Mouse (Mus musculus): ENCODE data around the gene Cxcl10.

Gene Cxcl10

DNA sequence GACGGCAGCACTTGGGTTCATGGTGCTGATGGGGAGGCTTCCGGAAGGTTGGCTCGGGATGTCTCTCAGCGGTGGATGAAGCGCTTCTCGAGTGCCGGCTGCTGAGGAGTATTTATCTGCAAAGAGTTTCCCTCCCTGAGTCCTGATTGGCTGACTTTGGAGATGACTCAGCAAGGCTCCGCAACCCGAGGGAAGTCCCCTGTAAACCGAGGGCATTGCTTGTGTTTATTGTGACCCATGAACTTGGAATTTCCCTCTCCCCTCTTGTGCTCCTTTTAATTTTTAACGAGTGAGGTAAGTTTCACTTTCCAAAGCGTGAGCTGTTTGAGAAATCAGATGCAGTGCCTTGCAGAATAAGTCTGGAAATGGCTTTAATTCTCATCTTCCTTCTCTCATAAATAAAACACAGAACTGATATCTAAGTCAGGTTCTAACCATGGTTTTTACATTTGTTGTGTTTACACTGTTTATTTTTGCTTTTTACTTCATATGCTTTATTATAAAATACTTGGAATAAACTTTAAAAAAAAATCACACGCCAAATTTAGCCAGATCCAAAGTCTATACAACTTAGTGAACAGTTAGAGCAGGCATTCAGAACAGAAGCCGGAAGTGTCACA is at the start of gene Cxcl10:
TSS of gene Cxcl10 (minus strand) at position 96 of the 620 bp plus-strand sequence.
- ChIA-PET POLR2A (interaction anchor here in 2 of 4 experiments (0.6 to 1.2 kb wide), 3 partner anchors 9 to 1090 kb away, joined by 3 read pairs; no protein-coding TSS in a partner anchor), CTCF (no interaction called here)

DNA sequence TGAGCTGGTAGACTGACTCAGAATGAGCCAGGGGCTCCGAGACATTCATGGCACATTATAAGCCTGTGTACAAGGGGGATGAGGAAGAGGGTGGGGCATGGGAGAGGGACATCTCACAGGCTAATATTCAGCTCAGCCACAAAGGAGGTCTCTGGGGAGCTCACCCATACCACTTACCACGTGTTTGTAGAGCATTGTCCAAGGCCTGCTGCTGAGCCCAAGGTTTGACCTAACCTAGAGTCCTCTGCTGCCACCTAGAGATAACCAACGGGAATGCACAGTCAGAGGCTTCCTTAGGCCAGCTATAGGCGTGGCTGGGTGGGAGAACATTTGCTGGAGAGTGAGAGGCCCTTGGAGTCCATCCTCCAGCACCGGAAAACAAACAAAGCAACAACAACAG is 49.5 kb upstream of the Cxcl10 start:
- ChIA-PET CTCF (interaction anchor here (0.5 to 2.2 kb wide), 44 partner anchors 10 to 881 kb away, joined by 3 to 24 read pairs (median 4); partner anchors contain the start of genes Sdad1 (in 2 of the 4), Art3 (in 1 of the 4) and Parm1 (in 1 of the 4)), POLR2A (interaction anchor here in 3 of 4 experiments (0.6 to 2.0 kb wide), 11 partner anchors 10 to 527 kb away, joined by 3 to 8 read pairs (median 4); partner anchors contain the start of gene Sdad1 (in 1 of the 3))

DNA sequence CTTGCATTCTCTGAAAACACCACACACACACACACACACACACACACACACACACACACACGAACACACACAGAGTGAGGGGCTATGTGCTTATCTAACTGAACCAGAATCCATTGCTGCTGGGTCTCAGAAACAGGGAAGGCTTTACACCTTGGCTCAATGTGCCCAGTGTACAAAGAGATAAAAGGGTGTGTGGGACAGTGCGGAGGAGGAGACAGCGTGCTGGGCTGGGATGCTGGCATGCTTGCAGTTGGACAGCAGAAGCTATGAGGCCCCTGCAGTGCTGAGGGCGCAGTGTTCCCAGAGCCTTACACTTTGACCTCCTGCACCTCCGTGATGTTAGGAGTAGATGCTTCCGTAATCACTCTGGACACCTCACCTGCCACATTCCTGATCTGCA is 47.8 kb upstream of the Cxcl10 start:
- ChIA-PET CTCF (interaction anchor here in 1 of 4 experiments (0.9 kb wide), 1 partner anchor 14 kb away, joined by 3 read pairs; no protein-coding TSS in a partner anchor), POLR2A (no interaction called here)

DNA sequence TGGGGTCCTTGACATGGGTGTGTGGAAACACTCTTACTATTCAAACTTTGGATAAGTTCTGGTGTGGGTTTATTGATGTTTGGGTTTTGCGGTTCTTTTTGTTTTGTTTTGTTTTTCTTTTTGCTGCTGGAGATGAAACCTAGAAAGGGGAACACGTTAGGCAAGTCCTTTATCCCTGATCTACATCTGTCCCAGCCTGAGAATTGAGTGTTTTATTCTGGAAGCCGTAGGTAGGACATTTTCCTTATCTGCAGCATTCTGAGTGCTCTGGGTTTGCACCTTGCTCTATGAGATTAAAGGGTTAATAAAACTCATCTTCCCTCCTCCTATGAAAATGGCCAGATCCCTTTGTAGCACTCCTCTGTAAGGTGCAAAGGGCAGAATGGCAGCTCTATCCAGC is 47.1 kb upstream of the Cxcl10 start:
- POLR2A ChIA-PET: no interaction called here
- CTCF ChIA-PET: interaction anchor here in 1 of 4 experiments (1.3 to 1.6 kb wide), 2 partner anchors 9 to 11 kb away, joined by 4 read pairs; no protein-coding TSS in a partner anchor

DNA sequence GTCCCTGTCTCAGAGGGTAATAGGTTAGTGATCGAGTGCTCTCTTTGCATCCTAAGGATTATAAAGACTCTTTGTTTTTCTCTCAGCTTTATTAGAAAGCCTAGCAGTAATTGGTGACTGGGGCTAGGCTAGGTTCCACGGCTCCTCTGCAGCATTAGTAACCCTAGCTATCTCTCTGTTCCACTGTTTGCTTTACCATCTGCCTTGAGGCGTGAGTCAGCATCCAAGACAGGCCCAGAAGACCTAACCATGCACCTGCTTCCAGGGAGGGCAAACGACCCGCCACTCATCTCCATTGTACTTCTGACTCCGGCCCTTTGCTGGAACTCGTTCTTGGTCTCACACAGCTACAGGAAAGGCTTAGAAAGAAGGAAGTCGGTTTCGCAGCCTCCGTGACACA is 45.2 kb upstream of the Cxcl10 start:
- POLR2A ChIA-PET: interaction anchor here in 1 of 4 experiments (0.6 to 1.3 kb wide), 4 partner anchors 9 to 83 kb away, joined by 3 to 5 read pairs (median 4); partner anchors contain the start of gene Sdad1
- CTCF ChIA-PET: interaction anchor here in 2 of 4 experiments (0.5 to 1.3 kb wide), 2 partner anchors 8 to 11 kb away, joined by 3 to 4 read pairs; no protein-coding TSS in a partner anchor

DNA sequence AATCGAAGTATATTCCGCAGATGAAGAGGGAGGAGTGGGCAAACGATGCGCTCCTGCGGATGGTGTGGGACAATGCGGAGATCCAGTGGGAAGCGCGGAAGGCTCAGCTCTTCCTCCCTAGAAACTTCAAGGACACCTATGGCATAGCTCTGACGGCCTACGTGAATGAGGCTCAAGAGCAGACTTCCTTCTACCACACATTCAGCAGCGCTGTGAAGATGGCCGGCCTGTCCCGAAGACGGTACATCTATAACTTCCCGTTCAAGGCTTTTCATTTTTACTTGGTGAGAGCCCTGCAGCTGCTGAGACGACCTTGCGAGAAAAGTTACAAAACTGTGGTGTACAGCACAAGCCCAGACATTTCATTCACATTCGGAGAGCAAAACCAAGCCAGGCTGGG is 43.9 kb upstream of the Cxcl10 start:
- CTCF ChIA-PET: interaction anchor here in 3 of 4 experiments (0.6 to 0.9 kb wide), 3 partner anchors 10 to 302 kb away, joined by 3 read pairs; no protein-coding TSS in a partner anchor
- POLR2A ChIA-PET: interaction anchor here in 1 of 4 experiments (0.6 to 1.2 kb wide), 3 partner anchors 23 to 224 kb away, joined by 3 read pairs; no protein-coding TSS in a partner anchor

DNA sequence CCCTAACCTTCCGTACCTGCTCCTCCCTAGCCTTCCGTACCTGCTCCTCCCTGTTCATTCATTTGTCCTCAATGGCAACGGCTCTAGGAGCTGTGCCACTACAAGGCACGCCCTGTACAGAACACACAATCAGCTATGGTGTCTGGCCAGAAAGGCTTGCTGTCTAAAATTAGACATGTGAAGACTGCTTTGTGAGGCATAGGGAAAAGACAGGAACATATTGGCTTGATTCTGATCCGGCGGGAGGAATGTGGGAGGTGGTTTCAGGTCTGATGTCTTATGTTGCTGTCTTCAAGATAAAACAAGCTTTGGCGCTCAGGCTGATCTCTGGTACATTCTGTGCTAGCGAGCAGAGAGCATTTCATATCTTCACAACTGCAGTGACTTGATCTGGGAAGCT is 41.9 kb upstream of the Cxcl10 start:
- CTCF ChIA-PET: interaction anchor here in 3 of 4 experiments (0.6 to 1.0 kb wide), 4 partner anchors 9 to 81 kb away, joined by 3 read pairs; no protein-coding TSS in a partner anchor
- POLR2A ChIA-PET: interaction anchor here in 1 of 4 experiments (1.4 kb wide), 1 partner anchor 59 kb away, joined by 4 read pairs; the partner anchor contains the start of gene Art3

DNA sequence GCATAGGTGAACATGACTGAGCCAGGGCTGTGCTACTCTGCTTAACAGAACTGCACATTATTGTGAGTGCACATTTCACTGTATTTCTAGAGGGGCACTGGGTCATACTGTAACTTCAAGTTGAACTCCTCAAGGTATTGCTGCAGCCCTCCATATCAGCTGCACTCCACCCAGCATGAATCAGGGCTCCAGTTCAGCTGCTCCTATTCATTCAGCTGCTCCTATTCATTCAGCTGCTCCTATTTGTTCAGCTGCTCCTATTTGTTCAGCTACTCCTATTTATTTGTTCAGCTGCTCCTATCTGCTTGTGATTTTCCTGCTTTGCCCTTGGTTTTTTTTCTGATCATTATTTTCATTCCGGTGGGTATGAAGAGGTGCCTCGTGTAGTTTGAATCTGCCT is 41.3 kb upstream of the Cxcl10 start:
- CTCF ChIA-PET: interaction anchor here in 3 of 4 experiments (0.6 to 1.0 kb wide), 3 partner anchors 8 to 62 kb away, joined by 3 read pairs; no protein-coding TSS in a partner anchor
- POLR2A ChIA-PET: interaction anchor here in 1 of 4 experiments (1.4 kb wide), 1 partner anchor 58 kb away, joined by 4 read pairs; the partner anchor contains the start of gene Art3

DNA sequence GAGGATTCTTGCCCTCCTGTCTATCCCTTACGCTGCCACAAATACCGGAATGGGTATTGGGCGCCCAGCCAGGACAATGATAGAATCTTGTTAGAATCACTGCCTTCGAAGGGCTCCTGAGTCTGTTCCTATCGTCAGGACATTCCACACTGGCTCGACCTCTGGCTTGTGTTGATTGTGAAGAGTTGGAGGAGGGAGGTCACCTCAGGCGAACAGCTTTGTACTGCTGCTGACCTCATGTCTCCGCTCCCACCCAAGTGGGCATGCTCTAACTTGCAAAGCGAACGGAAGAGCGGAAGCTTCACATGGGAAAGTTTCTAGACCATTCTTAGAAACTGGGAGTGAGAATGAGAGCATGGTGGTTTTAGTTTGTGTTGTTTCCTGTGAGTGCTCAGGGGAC is 38.7 kb upstream of the Cxcl10 start:
- ChIA-PET POLR2A (interaction anchor here in 1 of 4 experiments (1.6 kb wide), 1 partner anchor 28 kb away, joined by 3 read pairs; no protein-coding TSS in a partner anchor), CTCF (interaction anchor here in 2 of 4 experiments (1.1 to 3.6 kb wide), 3 partner anchors 10 to 75 kb away, joined by 3 to 24 read pairs (median 22); no protein-coding TSS in a partner anchor)

DNA sequence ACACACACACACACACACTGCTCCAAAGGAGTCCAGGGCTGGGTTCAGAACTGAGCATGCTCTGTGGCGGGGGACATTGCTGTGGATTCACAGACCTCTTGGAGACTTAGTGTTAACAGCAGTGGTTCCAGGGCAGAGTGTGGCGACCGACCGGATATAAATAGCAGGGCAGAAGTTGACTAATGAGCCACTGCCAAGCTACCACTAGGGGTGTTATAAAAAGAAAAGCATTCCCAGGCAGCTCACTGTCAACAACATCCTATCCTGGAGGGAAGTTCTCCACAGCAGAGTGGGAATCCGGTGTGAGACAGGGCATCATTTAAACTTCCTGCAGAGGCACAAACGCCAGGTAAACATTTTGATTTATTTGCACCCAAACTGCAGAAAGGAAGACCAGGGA is 38.0 kb upstream of the Cxcl10 start:
- ChIA-PET CTCF (interaction anchor here (0.5 to 3.6 kb wide), 9 partner anchors 8 to 1247 kb away, joined by 3 to 24 read pairs (median 3); no protein-coding TSS in a partner anchor), POLR2A (interaction anchor here in 2 of 4 experiments (0.6 to 1.6 kb wide), 3 partner anchors 28 to 217 kb away, joined by 3 to 5 read pairs (median 3); no protein-coding TSS in a partner anchor)

DNA sequence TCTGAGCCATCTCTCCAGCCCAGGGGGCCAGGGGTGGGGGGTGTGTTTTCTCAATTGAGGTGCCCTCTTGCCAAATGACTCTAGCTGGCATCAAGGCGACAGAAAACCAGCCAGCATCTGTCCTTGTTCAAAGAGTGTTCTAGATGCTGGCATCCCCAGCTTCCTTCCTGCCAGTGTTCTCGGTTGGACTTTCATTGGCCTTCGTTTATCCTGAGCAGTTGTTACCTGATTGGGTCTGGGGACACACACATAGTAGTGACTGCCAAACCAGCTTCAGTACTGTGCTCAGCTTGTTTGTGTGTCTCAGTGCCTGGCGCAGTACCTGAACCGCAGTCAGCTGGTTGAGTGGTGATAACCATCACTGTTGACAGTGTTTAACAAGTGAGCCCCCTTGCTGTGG is 37.4 kb upstream of the Cxcl10 start:
- ChIA-PET POLR2A (interaction anchor here in 2 of 4 experiments (0.6 to 1.7 kb wide), 4 partner anchors 12 to 51 kb away, joined by 3 to 6 read pairs (median 4); no protein-coding TSS in a partner anchor), CTCF (interaction anchor here (0.8 to 3.6 kb wide), 10 partner anchors 9 to 84 kb away, joined by 3 to 24 read pairs (median 4); no protein-coding TSS in a partner anchor)

DNA sequence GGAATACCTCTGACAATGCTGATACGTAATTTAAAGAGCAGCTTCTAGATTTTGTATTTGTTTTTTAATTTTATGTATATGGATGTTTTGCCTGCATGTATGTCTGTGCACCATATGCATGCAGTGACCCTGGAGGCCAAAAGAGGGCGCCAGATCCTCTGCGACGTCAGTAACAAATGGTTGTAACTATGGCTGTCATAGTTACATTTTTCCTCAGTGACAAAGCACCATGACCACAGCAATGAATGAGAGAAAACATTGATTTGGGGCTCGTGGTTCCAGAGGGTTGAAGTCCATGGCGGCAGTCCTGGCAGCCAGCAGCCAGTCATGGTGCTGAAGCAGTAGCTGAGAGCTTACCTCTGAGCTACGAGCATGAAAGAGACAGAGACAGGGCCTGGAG is 36.2 kb upstream of the Cxcl10 start:
- CTCF ChIA-PET: interaction anchor here (0.9 to 3.6 kb wide), 22 partner anchors 9 to 343 kb away, joined by 3 to 24 read pairs (median 4); partner anchors contain the start of gene Sdad1 (in 1 of the 4)
- POLR2A ChIA-PET: interaction anchor here in 2 of 4 experiments (0.8 to 1.7 kb wide), 5 partner anchors 9 to 76 kb away, joined by 3 to 6 read pairs (median 4); no protein-coding TSS in a partner anchor

DNA sequence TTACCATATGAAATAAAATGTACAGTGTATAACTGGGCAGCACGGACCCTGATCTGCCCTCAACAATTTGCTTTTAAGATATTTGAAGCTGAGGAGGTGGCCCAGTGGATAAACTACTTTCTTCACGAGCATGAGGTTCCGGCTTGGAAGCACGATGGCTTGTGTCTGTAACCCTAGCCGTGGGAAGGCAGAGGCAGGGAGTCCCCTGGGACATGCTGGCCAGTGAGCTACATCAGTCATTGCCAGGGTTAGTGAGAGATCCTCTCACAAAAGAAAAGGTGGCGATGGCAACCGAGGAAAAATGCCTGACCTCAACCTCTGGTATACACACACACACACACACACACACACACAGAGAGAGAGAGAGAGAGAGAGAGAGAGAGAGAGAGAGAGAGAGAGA is 35.1 kb upstream of the Cxcl10 start:
- CTCF ChIA-PET: interaction anchor here (0.6 to 3.6 kb wide), 15 partner anchors 8 to 397 kb away, joined by 3 to 24 read pairs (median 4); no protein-coding TSS in a partner anchor
- POLR2A ChIA-PET: interaction anchor here in 1 of 4 experiments (1.0 kb wide), 1 partner anchor 10 kb away, joined by 5 read pairs; no protein-coding TSS in a partner anchor

DNA sequence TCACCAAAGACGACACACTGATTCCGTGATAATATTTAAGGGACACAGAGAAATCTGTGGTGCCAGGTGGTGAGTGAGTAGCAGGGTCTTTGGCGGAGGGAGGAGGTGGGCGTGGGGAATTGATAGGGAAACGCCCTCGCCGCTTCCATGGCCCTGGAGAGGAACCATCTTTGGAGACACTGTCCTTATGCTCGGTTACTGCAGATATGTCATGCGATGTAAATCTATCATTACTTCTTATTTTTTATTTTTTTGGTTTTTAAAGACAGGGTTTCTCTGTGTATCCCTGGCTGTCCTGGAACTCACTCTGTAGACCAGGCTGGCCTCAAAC is 33.6 kb upstream of the Cxcl10 start:
- POLR2A ChIA-PET: interaction anchor here in 2 of 4 experiments (0.7 to 1.7 kb wide), 3 partner anchors 16 to 463 kb away, joined by 3 to 4 read pairs (median 4); partner anchors contain the start of gene Sdad1 (in 1 of the 2)
- CTCF ChIA-PET: interaction anchor here (0.6 to 2.4 kb wide), 29 partner anchors 8 to 1933 kb away, joined by 3 to 13 read pairs (median 3); partner anchors contain the start of gene Sdad1 (in 2 of the 4)

DNA sequence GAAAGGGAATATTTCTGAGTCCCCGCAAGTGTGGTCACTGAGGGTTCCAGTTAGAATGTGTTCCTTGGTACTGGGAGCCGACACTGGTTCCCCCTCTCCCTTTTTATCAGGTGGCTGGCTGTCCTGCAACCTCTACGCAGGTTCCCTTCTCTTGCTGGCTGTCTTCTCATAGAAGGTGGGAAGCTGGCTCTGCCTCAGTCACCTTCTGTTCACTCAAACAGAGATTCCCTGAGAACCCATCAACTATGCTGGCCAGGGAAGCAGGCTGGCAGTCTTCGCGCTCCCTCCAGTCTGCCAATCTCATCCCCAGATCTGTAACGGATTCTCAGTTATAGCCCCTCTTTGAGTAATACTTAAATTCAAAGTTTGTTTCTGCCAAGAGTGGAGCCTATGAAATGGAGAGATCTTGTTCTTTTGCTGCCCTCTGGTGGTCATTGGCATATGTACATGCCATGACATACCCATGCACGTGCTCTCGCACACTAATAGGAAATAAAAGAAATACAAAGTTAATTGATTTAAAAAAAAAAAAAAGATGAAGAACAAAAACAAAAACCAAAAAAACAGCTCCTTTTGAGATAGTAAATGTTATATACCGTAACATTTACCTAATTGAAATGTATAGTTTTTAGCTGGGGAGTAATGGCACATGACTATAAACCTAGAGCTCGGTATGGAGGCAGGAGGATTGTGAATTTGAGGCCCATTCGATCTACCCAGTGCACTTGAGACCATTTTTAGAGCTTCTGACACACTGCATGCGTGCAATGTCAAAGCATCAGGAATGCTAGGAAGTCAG is 33.1 kb upstream of the Cxcl10 start:
- ChIA-PET CTCF (interaction anchor here (0.6 to 2.4 kb wide), 32 partner anchors 8 to 1932 kb away, joined by 3 to 13 read pairs (median 3); partner anchors contain the start of gene Sdad1 (in 2 of the 4)), POLR2A (interaction anchor here in 2 of 4 experiments (0.7 to 1.7 kb wide), 3 partner anchors 16 to 462 kb away, joined by 3 to 4 read pairs (median 4); partner anchors contain the start of gene Sdad1 (in 1 of the 2))

DNA sequence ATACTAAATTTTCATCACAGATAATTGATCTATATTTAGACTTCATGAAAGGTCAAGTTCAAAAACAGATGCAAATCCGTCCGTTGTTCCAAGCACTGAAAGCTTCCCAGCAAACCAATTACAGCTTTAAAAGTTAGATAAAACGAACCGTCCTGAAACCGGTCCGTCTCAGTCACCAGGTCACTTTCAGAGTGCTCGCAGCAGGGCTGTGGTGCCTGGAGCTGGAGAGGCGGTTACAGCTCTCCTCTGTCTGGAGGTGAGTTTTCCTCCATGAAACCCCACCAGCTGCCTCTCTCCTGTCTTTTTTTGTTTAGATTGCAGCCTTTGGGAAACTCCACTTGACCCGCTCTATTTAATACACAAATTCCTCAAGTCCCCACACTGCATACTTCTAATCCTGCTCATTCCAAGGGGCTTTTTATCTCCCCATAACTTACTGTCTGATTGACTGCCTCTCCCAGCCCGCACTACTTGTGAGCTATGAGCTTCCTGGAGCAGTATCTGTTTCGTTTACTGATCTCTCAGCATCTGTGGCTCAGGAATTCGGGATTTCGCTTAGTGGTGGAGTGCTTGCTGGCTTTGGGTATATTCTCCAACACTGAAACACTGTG is 28.2 kb upstream of the Cxcl10 start:
- ChIA-PET POLR2A (interaction anchor here in 2 of 4 experiments (0.7 to 1.0 kb wide), 3 partner anchors 21 to 264 kb away, joined by 3 to 4 read pairs (median 4); partner anchors contain the start of gene Sdad1 (in 1 of the 2)), CTCF (interaction anchor here in 2 of 4 experiments (0.7 to 2.9 kb wide), 4 partner anchors 9 to 67 kb away, joined by 3 to 10 read pairs (median 3); partner anchors contain the start of gene Sdad1 (in 1 of the 2))

DNA sequence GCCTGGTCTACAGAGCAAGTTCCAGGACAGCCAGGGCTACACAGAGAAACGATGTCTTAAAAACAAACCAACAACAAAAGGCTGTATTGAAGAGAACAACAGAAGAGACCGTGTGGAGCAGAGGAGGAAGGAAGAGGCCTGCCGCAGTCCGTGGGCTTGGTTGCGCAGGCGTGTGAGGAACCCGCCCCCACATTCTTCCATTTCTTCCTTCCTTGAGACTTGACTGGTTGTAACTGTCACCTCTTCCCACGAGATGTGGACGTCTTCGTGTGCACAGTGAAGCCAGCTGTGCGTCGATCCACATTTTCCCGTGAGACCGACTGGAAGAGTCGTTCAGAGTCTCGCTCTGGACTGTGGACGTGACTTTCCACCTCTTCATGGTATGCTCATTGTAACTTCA is 26.7 kb upstream of the Cxcl10 start:
- ChIA-PET POLR2A (interaction anchor here in 1 of 4 experiments (0.9 kb wide), 1 partner anchor 66 kb away, joined by 3 read pairs; no protein-coding TSS in a partner anchor), CTCF (interaction anchor here in 3 of 4 experiments (1.1 to 2.9 kb wide), 4 partner anchors 9 to 12 kb away, joined by 4 to 10 read pairs (median 6); no protein-coding TSS in a partner anchor)
